Mouse (Mus musculus): ENCODE results near the gene Aqp9. TPM values are rescaled to one million over a fixed set of nuclear protein-coding genes. Genes with fewer than 3 reads are reported as not detected.

Gene Aqp9
- total and polyA plus RNA-seq, 2 experiments from 2014 or later = 0.15 TPM; not detected in 1

DNA sequence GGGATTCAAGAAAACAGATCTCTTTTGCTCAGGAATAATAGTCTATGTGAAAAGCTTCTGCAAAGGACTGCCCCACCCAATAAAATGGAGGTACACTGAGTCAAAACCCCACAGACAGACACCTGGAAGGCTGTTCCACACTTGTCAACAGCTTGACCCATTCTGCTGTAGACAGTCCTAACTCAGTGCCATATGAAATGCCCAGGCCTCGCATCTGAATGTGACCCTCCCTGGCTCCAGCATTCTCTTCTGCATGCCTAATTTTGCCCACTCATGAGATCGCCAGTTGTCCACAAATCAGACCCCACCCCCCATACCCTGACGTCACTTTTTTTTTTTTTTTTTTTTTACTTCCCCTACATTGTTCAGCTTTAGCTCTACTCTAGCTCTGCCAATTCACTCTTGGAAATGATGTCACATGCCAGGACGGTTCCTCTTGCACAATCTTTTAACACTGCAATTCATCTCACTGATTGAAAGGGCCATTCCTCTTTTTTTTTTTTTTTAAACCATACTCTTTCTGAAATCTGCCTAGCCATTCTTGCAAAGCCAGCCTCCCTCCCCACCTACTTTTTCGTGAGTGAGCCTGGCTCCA lies 1.5 kb downstream of the Aqp9 start:
- no peak overlapping the region for H3K27ac ChIP-seq (ENCODE audit: low read depth)
- no peak for TF ChIP-seq CTCF (IDR thresholded peaks at IDR 0.05; ENCODE audit: low read depth)
- TF ChIP-seq EP300 (IDR thresholded peaks at IDR 0.05; ENCODE audit: low read depth) = no peak
- no peak overlapping the region for H3K4me2 ChIP-seq (ENCODE audit: low read depth, low read length)
- DNase-seq (ENCODE audit: low spot score) = peak; percentile 49
- peaks cover 4% of the 10 kb centered on the region; the same call in 1 of the 2 replicates for H3K4me1 ChIP-seq (ENCODE audit: control insufficient read depth, insufficient read depth)
- WGBS = 51% methylated on average over 5 of the region's 5 CpGs
- no peak overlapping the region for H3K9ac ChIP-seq (replicated peaks; ENCODE audit: low read depth, low read length)
- H3K4me3 ChIP-seq (ENCODE audit: low read depth, low read length) = no peak overlapping the region
- H3K36me3 ChIP-seq (replicated peaks; ENCODE audit: control insufficient read depth, insufficient read depth, low read length) = no peaks in the 10 kb centered on the region
- ATAC-seq (ENCODE audit: insufficient read depth, low read depth) = no peak
- no peaks in the 10 kb centered on the region for H3K27me3 ChIP-seq (ENCODE audit: control insufficient read depth, insufficient read depth, low read length)
- no peaks in the 10 kb centered on the region for H3K9me3 ChIP-seq (replicated peaks; ENCODE audit: control insufficient read depth, low read length)

DNA sequence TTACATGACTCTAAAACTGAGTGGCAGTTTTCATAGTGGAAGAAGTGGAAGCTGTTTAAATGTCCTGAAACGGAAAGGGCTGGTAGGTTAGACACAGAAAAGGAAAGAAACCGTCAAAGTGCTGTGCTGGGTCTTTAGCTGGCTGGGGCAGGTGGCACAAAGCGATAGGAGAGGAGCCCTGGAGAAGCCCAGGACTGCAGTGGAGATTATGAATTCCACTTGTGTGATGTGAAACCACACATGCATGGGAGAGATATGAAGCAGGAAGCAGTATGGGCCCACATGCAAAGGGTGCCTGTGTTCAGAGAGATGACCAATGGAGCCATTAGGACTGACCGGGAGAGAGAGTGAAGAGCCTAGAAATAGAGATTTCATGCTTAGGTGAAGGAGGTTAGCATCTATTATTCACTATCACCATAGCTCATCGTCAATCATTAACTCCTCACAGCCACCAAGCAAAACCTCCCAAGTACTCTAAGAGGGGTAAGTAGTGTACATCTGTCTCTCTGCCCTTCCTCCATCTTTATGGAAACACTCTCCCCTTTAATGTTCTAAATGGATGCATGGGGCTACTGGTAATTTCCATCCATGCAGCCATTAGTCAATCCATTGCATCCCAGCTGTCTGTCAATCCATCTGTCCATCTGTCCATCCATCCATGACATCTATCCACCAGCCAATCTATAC lies 2.3 kb downstream of the Aqp9 start:
- peaks cover 4% of the 10 kb centered on the region; the same call in 1 of the 2 replicates for H3K4me1 ChIP-seq (ENCODE audit: control insufficient read depth, insufficient read depth)
- no peaks in the 10 kb centered on the region for H3K9me3 ChIP-seq (replicated peaks; ENCODE audit: control insufficient read depth, low read length)
- WGBS = 86% methylated on average over 5 of the region's 5 CpGs
- H3K27me3 ChIP-seq (ENCODE audit: control insufficient read depth, insufficient read depth, low read length) = no peaks in the 10 kb centered on the region
- no peak overlapping the region for H3K9ac ChIP-seq (replicated peaks; ENCODE audit: low read depth, low read length)
- H3K4me3 ChIP-seq (ENCODE audit: low read depth, low read length) = no peak overlapping the region
- ATAC-seq (ENCODE audit: insufficient read depth, low read depth) = no peak
- no peak for DNase-seq (ENCODE audit: low spot score)
- H3K36me3 ChIP-seq (replicated peaks; ENCODE audit: control insufficient read depth, insufficient read depth, low read length) = no peaks in the 10 kb centered on the region
- H3K27ac ChIP-seq (ENCODE audit: low read depth) = no peak overlapping the region
- TF ChIP-seq EP300 (IDR thresholded peaks at IDR 0.05; ENCODE audit: low read depth) (no peak), CTCF (IDR thresholded peaks at IDR 0.05; ENCODE audit: low read depth) (no peak)
- no peak overlapping the region for H3K4me2 ChIP-seq (ENCODE audit: low read depth, low read length)

DNA sequence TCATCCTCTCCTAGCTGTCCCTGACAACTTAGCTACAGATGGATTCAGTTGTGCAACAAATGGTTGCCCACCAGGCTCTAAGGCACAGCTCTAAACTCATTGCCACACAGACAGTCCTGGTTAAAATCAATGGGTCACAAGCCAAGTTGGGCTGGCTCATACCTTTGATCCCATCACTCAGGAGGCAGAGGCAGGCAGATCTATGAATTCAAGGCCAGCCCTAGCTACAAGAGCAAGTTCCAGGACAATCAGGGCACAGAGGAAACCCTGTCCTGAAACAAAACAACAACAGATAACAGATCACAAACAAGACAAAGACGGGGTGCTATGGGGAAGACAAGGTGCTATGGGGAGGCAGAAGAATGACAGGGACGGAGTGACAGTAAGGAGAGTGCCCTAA lies 3.0 kb downstream of the Aqp9 start:
- Histone ChIP-seq H3K27me3 (ENCODE audit: control insufficient read depth, insufficient read depth, low read length) (no peaks in the 10 kb centered on the region), H3K9ac (replicated peaks; ENCODE audit: low read depth, low read length) (no peak overlapping the region), H3K4me1 (ENCODE audit: control insufficient read depth, insufficient read depth) (peaks cover 4% of the 10 kb centered on the region; the same call in 1 of the 2 replicates), H3K4me2 (ENCODE audit: low read depth, low read length) (no peak overlapping the region), H3K36me3 (replicated peaks; ENCODE audit: control insufficient read depth, insufficient read depth, low read length) (no peaks in the 10 kb centered on the region), H3K4me3 (ENCODE audit: low read depth, low read length) (no peak overlapping the region), H3K9me3 (replicated peaks; ENCODE audit: control insufficient read depth, low read length) (no peaks in the 10 kb centered on the region), H3K27ac (ENCODE audit: low read depth) (no peak overlapping the region)
- ATAC-seq (ENCODE audit: insufficient read depth, low read depth) (no peak), DNase-seq (ENCODE audit: low spot score) (no peak)
- TF ChIP-seq CTCF (IDR thresholded peaks at IDR 0.05; ENCODE audit: low read depth) = no peak
- no peak for TF ChIP-seq EP300 (IDR thresholded peaks at IDR 0.05; ENCODE audit: low read depth)
- 73% methylated on average over 2 of the region's 2 CpGs for WGBS

DNA sequence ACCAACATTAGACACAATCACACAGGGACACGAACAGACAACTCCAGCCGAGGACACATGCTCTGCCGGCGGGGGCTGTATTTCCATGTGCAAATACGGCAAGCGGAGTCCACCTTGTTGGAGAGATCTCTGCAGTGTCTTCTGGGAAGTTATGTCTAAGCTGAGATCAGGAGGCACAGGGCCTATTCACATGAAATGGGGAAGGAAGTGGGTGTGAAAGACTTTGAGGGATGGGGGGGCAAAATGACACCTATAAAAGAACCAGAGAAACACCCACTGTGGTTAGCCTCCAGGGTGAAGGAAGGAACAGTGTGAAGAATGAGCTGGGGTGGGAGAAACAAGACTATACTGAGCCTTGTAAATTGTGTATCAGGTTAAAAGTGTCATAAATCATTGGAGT lies 3.4 kb downstream of the Aqp9 start:
- no peaks in the 10 kb centered on the region for H3K27me3 ChIP-seq (ENCODE audit: control insufficient read depth, insufficient read depth, low read length)
- TF ChIP-seq EP300 (IDR thresholded peaks at IDR 0.05; ENCODE audit: low read depth) (no peak), CTCF (IDR thresholded peaks at IDR 0.05; ENCODE audit: low read depth) (no peak)
- DNase-seq (ENCODE audit: low spot score) (no peak), ATAC-seq (ENCODE audit: insufficient read depth, low read depth) (no peak)
- H3K36me3 ChIP-seq (replicated peaks; ENCODE audit: control insufficient read depth, insufficient read depth, low read length) = no peaks in the 10 kb centered on the region
- H3K9me3 ChIP-seq (replicated peaks; ENCODE audit: control insufficient read depth, low read length) = no peaks in the 10 kb centered on the region
- 80% methylated on average over 6 of the region's 6 CpGs for WGBS
- H3K4me3 ChIP-seq (ENCODE audit: low read depth, low read length) = no peak overlapping the region
- H3K4me2 ChIP-seq (ENCODE audit: low read depth, low read length) = no peak overlapping the region
- H3K9ac ChIP-seq (replicated peaks; ENCODE audit: low read depth, low read length) = no peak overlapping the region
- H3K4me1 ChIP-seq (ENCODE audit: control insufficient read depth, insufficient read depth) = peaks cover 4% of the 10 kb centered on the region; the same call in 1 of the 2 replicates
- H3K27ac ChIP-seq (ENCODE audit: low read depth) = no peak overlapping the region

DNA sequence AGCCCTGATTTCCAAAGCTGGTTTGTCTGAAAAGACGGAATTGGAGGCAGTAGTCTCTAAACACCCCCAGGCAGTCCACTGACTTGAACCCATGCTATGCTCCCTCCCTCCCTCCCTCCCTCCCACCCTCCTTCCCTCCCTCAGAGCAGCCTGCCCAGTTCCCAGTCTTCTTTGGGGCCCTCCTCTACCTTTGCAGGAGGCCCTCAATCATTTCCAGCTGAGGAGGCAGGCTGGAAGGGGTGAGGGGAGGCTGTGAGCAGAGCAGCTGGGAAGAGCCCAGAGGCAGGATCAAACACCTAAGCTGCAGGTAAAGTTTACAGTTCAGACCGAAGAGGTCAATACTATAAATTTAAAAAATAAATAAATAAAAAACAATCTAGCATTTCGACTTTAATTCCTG lies 4.1 kb downstream of the Aqp9 start:
- Histone ChIP-seq H3K4me2 (ENCODE audit: low read depth, low read length) (no peak overlapping the region), H3K9ac (replicated peaks; ENCODE audit: low read depth, low read length) (no peak overlapping the region), H3K27ac (ENCODE audit: low read depth) (no peak overlapping the region), H3K9me3 (replicated peaks; ENCODE audit: control insufficient read depth, low read length) (no peaks in the 10 kb centered on the region), H3K27me3 (ENCODE audit: control insufficient read depth, insufficient read depth, low read length) (no peaks in the 10 kb centered on the region), H3K4me3 (ENCODE audit: low read depth, low read length) (no peak overlapping the region), H3K4me1 (ENCODE audit: control insufficient read depth, insufficient read depth) (peaks cover 4% of the 10 kb centered on the region; the same call in 1 of the 2 replicates), H3K36me3 (replicated peaks; ENCODE audit: control insufficient read depth, insufficient read depth, low read length) (no peaks in the 10 kb centered on the region)
- DNase-seq (ENCODE audit: low spot score) = no peak
- TF ChIP-seq EP300 (IDR thresholded peaks at IDR 0.05; ENCODE audit: low read depth) (no peak), CTCF (IDR thresholded peaks at IDR 0.05; ENCODE audit: low read depth) (no peak)
- no peak for ATAC-seq (ENCODE audit: insufficient read depth, low read depth)
- WGBS = 73% methylated on average over 3 of the region's 3 CpGs
